Mouse (Mus musculus) liver, embryonic 14.5 days (tissue): ENCODE data around the gene Gdpd5.

Source experiments
- CTCF ChIP-seq: IDR thresholded peaks from 2 replicates; pipeline ENCODE4 v1.5.1; 2016; ENCODE audit warnings: antibody characterized with exemption, low read depth, control low read depth
- EP300 ChIP-seq: IDR thresholded peaks from 2 replicates; pipeline ENCODE4 v1.6.1; 2016; ENCODE audit warnings: antibody characterized with exemption, low read depth

DNA sequence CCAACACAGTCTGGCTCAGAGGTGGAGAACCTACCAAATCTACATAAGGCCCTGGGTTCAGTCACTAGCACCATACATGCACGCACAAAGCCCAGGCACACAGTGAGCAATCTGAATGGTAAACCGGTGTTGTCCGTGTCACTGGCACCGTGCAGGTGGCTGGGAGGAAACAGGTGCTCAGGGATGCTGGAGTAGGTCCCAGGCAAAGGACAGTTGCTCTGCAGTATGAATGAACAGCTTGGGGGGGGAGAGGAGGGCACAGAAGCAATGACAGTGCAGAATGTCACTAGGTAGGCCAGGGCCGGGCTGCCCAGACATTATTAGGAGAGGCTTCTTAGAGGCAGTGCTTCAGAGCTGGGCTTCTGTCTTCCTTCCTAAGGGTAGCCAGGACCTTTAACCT lies 6.1 kb downstream of the Gdpd5 start:
- TF ChIP-seq CTCF (no peak), EP300 (no peak)
